9 mouse cellular contexts compared by ENCODE assay signal in genomic region chr17:46159236-46159635, GRCm38 (mm10). TPM values are rescaled to one million over a fixed set of nuclear protein-coding genes. Genes with fewer than 3 reads are reported as not detected.
DNase-seq lines count a peak whose midpoint lies in the region; ATAC-seq and TF ChIP-seq lines count a peak whose summit lies in the region.
"Had no signal": no experiment of that assay in that cellular context is flagged by ENCODE, and none has a peak within 500 bp of the region (broad histone marks: within the 10 kb centered on the region; RNA-seq: fewer than 3 reads in every experiment).

No protein-coding gene starts in this region.

- WGBS in heart, embryonic 10.5 days: 26% methylated on average over 2 of the region's 2 CpGs
- 47% methylated on average over 2 of the region's 2 CpGs for WGBS in spleen, adult 2 months
- WGBS in limb, embryonic 13.5 days: 69% methylated on average over 2 of the region's 2 CpGs

- peak overlapping the region; percentile 84 for H3K4me2 ChIP-seq in limb, embryonic 13.5 days (replicated peaks)

- H3K27me3 ChIP-seq in heart, embryonic 10.5 days (ENCODE audit: insufficient read depth, poor library complexity, severe bottlenecking): no peaks in the 10 kb centered on the region
- no peaks in the 10 kb centered on the region for H3K27me3 ChIP-seq in spleen, adult 2 months (ENCODE audit: control insufficient read depth, insufficient read depth, low read length)
- no peaks in the 10 kb centered on the region for H3K27me3 ChIP-seq in limb, embryonic 13.5 days

- H3K9ac ChIP-seq in limb, embryonic 13.5 days: no peak overlapping the region

- H3K9me3 ChIP-seq in heart, embryonic 10.5 days: no peaks in the 10 kb centered on the region
- no peaks in the 10 kb centered on the region for H3K9me3 ChIP-seq in limb, embryonic 13.5 days

- peaks cover 12% of the 10 kb centered on the region for H3K36me3 ChIP-seq in heart, embryonic 10.5 days
- H3K36me3 ChIP-seq in spleen, adult 2 months (ENCODE audit: control insufficient read depth, insufficient read depth, low read length): no peaks in the 10 kb centered on the region; the same call in 1 of the 2 replicates
- peaks cover 12% of the 10 kb centered on the region for H3K36me3 ChIP-seq in limb, embryonic 13.5 days

- intact Hi-C loops in heart, postnatal 14 days (cut with DNase I): no loop called here

- H3K27ac ChIP-seq in heart, embryonic 10.5 days: peak overlapping the region; percentile 96
- peak overlapping the region; percentile 37; the same call in 1 of the 2 replicates for H3K27ac ChIP-seq in spleen, adult 2 months (ENCODE audit: insufficient read depth, low read length)
- peak overlapping the region; percentile 80; the same call in 1 of the 2 replicates for H3K27ac ChIP-seq in limb, embryonic 13.5 days

- TF ChIP-seq CTCF in spleen, adult 2 months (IDR thresholded peaks at IDR 0.05; ENCODE audit: extremely low read depth, insufficient read depth, insufficient read length, insufficient replicate concordance): no peak

- DNase-seq in heart, embryonic 10.5 days (ENCODE audit: low spot score): no peak
- no peak for DNase-seq in heart, postnatal 14 days
- DNase-seq in spleen, adult 2 months (ENCODE audit: low read depth in 1 of 2, low spot score in 2 of 2): no peak
- no peak for DNase-seq in spleen, postnatal 14 days (ENCODE audit: low spot score in 2 of 2)
- DNase-seq in yolk sac, embryonic 10.5 days (ENCODE audit: low spot score): peak; percentile 36
- DNase-seq in adrenal gland, adult 8-10 months: no peak
- no peak for DNase-seq in layer of hippocampus, adult 18-20 months (ENCODE audit: low spot score in 2 of 2)
- DNase-seq: gastrocnemius, postnatal 10 days had no signal

- H3K4me1 ChIP-seq in heart, embryonic 10.5 days: peaks cover 38% of the 10 kb centered on the region
- peaks cover 12% of the 10 kb centered on the region; the same call in 1 of the 2 replicates for H3K4me1 ChIP-seq in spleen, adult 2 months (ENCODE audit: control insufficient read depth, insufficient read depth, insufficient read length)
- H3K4me1 ChIP-seq in limb, embryonic 13.5 days: peaks cover 19% of the 10 kb centered on the region

- H3K4me3 ChIP-seq in heart, embryonic 10.5 days: peak overlapping the region; percentile 95
- H3K4me3 ChIP-seq in spleen, adult 2 months (ENCODE audit: extremely low read depth, insufficient read depth, insufficient read length): no peak overlapping the region
- no peak overlapping the region for H3K4me3 ChIP-seq in limb, embryonic 13.5 days

- no peak for TF ChIP-seq POLR2A in spleen, adult 2 months (IDR thresholded peaks at IDR 0.05; ENCODE audit: low read depth, low read length)

- no peak for ATAC-seq in limb, embryonic 13.5 days (ENCODE audit: low FRiP score, low read depth)

RNA-seq across cellular contexts. Expression of gene Gtpbp2, which starts 1.6 kb away (rescaled TPM):
- 32.3 and 34.9 TPM in 2 replicates for polyA plus RNA-seq in heart, embryonic 10.5 days (2016; fragmentation: Nextera tagmentation; extraction: Ambion mirVana)
- 10 to 100 TPM; 85.3 TPM for total RNA-seq in heart, postnatal 14 days (2021)
- polyA plus RNA-seq in spleen, adult 2 months (2012; rRNA removed): 176 and 177 TPM in 2 replicates
- 45.2 and 49.3 TPM in 2 replicates for polyA plus RNA-seq in limb, embryonic 13.5 days (2015; fragmentation: Nextera tagmentation; extraction: Ambion mirVana)
- total RNA-seq in adrenal gland, adult 8-10 months (2022): 100 to 1,000 TPM in 1 of 4 experiments, 10 to 100 TPM in 3; 69.9 to 108 (median 89.8) TPM
- total RNA-seq in layer of hippocampus, adult 18-20 months (2021): 100 to 1,000 TPM; 104 to 110 TPM

RNA-seq across cellular contexts. Expression of gene Mad2l1bp, which starts 5.9 kb away (rescaled TPM):
- 39.9 and 41.6 TPM in 2 replicates for polyA plus RNA-seq in heart, embryonic 10.5 days (2016; fragmentation: Nextera tagmentation; extraction: Ambion mirVana)
- total RNA-seq in heart, postnatal 14 days (2021): 10 to 100 TPM; 22.2 to 27.6 TPM
- 16.5 and 17.7 TPM in 2 replicates for polyA plus RNA-seq in spleen, adult 2 months (2012; rRNA removed)
- 36.4 and 39.0 TPM in 2 replicates for polyA plus RNA-seq in limb, embryonic 13.5 days (2015; fragmentation: Nextera tagmentation; extraction: Ambion mirVana)
- 10 to 100 TPM; 16.5 to 22.1 (median 18.8) TPM for total RNA-seq in adrenal gland, adult 8-10 months (2022)
- 10 to 100 TPM; 10.5 to 11.2 TPM for total RNA-seq in layer of hippocampus, adult 18-20 months (2021)

RNA-seq across cellular contexts. Expression of gene Rsph9, which starts 15.2 kb away (rescaled TPM):
- 5.1 and 7.3 TPM in 2 replicates for polyA plus RNA-seq in heart, embryonic 10.5 days (2016; fragmentation: Nextera tagmentation; extraction: Ambion mirVana)
- total RNA-seq in heart, postnatal 14 days (2021): 1 to 10 TPM; 1.1 to 1.4 TPM
- 0.58 and 2.1 TPM in 2 replicates for polyA plus RNA-seq in spleen, adult 2 months (2012; rRNA removed)
- 11.1 and 11.4 TPM in 2 replicates for polyA plus RNA-seq in limb, embryonic 13.5 days (2015; fragmentation: Nextera tagmentation; extraction: Ambion mirVana)
- total RNA-seq in adrenal gland, adult 8-10 months (2022): 10 to 100 TPM in 3 of 4 experiments, 1 to 10 TPM in 1; 6.0 to 21.4 (median 15.3) TPM
- total RNA-seq in layer of hippocampus, adult 18-20 months (2021): 10 to 100 TPM; 26.2 to 28.5 TPM

RNA-seq across cellular contexts. Expression of gene Polh, which starts 43.2 kb away (rescaled TPM):
- polyA plus RNA-seq in heart, embryonic 10.5 days (2016; fragmentation: Nextera tagmentation; extraction: Ambion mirVana): 8.3 and 12.2 TPM in 2 replicates
- 10 to 100 TPM in 1 of 2 experiments, 1 to 10 TPM in 1; 9.7 to 10.6 TPM for total RNA-seq in heart, postnatal 14 days (2021)
- 5.2 and 5.6 TPM in 2 replicates for polyA plus RNA-seq in spleen, adult 2 months (2012; rRNA removed)
- 18.9 and 19.2 TPM in 2 replicates for polyA plus RNA-seq in limb, embryonic 13.5 days (2015; fragmentation: Nextera tagmentation; extraction: Ambion mirVana)
- 10 to 100 TPM; 37.5 to 44.0 (median 40.7) TPM for total RNA-seq in adrenal gland, adult 8-10 months (2022)
- total RNA-seq in layer of hippocampus, adult 18-20 months (2021): 1 to 10 TPM; 4.7 to 5.9 TPM

RNA-seq across cellular contexts. Expression of gene Xpo5, which starts 43.3 kb away (rescaled TPM):
- 33.5 and 42.8 TPM in 2 replicates for polyA plus RNA-seq in heart, embryonic 10.5 days (2016; fragmentation: Nextera tagmentation; extraction: Ambion mirVana)
- total RNA-seq in heart, postnatal 14 days (2021): 10 to 100 TPM; 18.7 to 20.6 TPM
- 14.7 and 16.8 TPM in 2 replicates for polyA plus RNA-seq in spleen, adult 2 months (2012; rRNA removed)
- polyA plus RNA-seq in limb, embryonic 13.5 days (2015; fragmentation: Nextera tagmentation; extraction: Ambion mirVana): 43.1 and 48.5 TPM in 2 replicates
- 10 to 100 TPM; 70.8 to 95.4 (median 74.0) TPM for total RNA-seq in adrenal gland, adult 8-10 months (2022)
- total RNA-seq in layer of hippocampus, adult 18-20 months (2021): 10 to 100 TPM; 46.6 to 47.2 TPM

Comparison
In these comparisons a context has a peak if more than half of its experiments do, and no peak if none do; other contexts are left out.
1. H3K27ac ChIP-seq: peak in every context shown above with its lines; median percentile 96 in heart, embryonic 10.5 days; 80 in limb, embryonic 13.5 days; 37 in spleen, adult 2 months.